Mouse (Mus musculus): ENCODE data around the gene Dock4. TPM values are rescaled to one million over a fixed set of nuclear protein-coding genes. Genes with fewer than 3 reads are reported as not detected.
A peak's percentile ranks its signal among the peaks of the same experiment; 100 is the strongest.

Gene Dock4
- total and polyA plus RNA-seq, 3 experiments, result 0.26 to 0.67 (median 0.38) TPM

DNA sequence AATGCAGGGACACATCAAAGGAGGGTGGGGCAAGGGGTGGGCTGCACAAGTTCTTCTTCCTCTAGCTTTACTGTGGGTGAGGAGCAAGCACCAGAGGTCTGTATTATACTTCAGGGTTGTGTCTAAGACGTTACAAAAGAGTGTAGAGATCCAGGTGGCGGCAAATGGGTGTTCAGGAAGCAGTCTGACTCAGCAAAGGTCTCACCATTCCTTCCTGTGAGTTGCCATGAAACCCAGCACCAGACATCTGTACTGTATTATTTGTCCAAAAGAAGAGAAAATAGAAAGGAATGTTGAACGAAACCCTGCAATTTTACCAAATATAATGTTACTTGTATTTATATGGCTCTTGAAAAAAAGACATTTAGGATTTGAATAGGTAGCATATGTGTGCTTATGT lies 135.3 kb downstream of the Dock4 start:
- no peaks in the 10 kb centered on the region for H3K79me2 ChIP-seq (replicated peaks; ENCODE audit: control insufficient read depth, extremely low read depth, insufficient read depth, poor library complexity, severe bottlenecking)
- H3K4me1 ChIP-seq (ENCODE audit: control insufficient read depth in 1 of 2, insufficient read depth in 2 of 2), result peaks cover 12 to 43% of the 10 kb centered on the region in 2 experiments; a peak in 3 of 4 replicates
- no peaks in the 10 kb centered on the region for H3K36me3 ChIP-seq (replicated peaks in 1 of 2; ENCODE audit: control insufficient read depth in 1 of 2, insufficient read depth in 1 of 2, low read length in 1 of 2)
- H3K9ac ChIP-seq (ENCODE audit: insufficient read depth, low read depth), result no peak overlapping the region
- dilution Hi-C loops (cut with MboI; ENCODE audit: extremely low pct_ligation_motif_present, extremely low pct_unique_long_range_greater_than_20kb, low sequenced_read_pairs), result no loop called here
- H3K4me2 ChIP-seq (ENCODE audit: insufficient read depth, low read depth, poor library complexity, severe bottlenecking), result no peak overlapping the region
- DNase-seq (ENCODE audit: extremely low read depth), result peak; percentile 6
- no peak for TF ChIP-seq MYC (IDR thresholded peaks at IDR 0.05; ENCODE audit: low read depth, low read length)
- no peak for TF ChIP-seq MAZ (IDR thresholded peaks at IDR 0.05; ENCODE audit: low read depth, low read length)
- TF ChIP-seq USF1 (IDR thresholded peaks at IDR 0.05; ENCODE audit: low read depth, low read length), result no peak
- no peak for TF ChIP-seq MAX (IDR thresholded peaks at IDR 0.05; ENCODE audit: low read length)
- TF ChIP-seq USF2 (conservative IDR thresholded peaks at IDR 0.05; ENCODE audit: low read depth, low read length), result no peak
- TF ChIP-seq BHLHE40 (IDR thresholded peaks at IDR 0.05; ENCODE audit: low read depth, low read length), result no peak
- no peak for TF ChIP-seq JUND (conservative IDR thresholded peaks at IDR 0.05; ENCODE audit: low read depth, low read length)
- TF ChIP-seq MEF2A (IDR thresholded peaks at IDR 0.05; ENCODE audit: borderline replicate concordance, low read depth, low read length), result no peak
- TF ChIP-seq E2F4 (IDR thresholded peaks at IDR 0.05; ENCODE audit: insufficient replicate concordance, low read depth, low read length), result no peak
- no peak for TF ChIP-seq MXI1 (IDR thresholded peaks at IDR 0.05; ENCODE audit: low read depth, low read length)
- H3K27me3 ChIP-seq (replicated peaks), result no peaks in the 10 kb centered on the region
- in situ Hi-C loops (cut with MboI; ENCODE audit: low pct_ligation_motif_present, low pct_unique_long_range_greater_than_20kb, low sequenced_read_pairs), result no loop called here
- H3K4me3 ChIP-seq (replicated peaks in 1 of 3; ENCODE audit: low read depth in 2 of 3, low read length in 2 of 3, poor library complexity in 1 of 3), result no peak overlapping the region
- no peaks in the 10 kb centered on the region for H3K9me3 ChIP-seq (replicated peaks; ENCODE audit: low read length)
- H3K27ac ChIP-seq (ENCODE audit: insufficient read depth, low read depth), result no peak overlapping the region

DNA sequence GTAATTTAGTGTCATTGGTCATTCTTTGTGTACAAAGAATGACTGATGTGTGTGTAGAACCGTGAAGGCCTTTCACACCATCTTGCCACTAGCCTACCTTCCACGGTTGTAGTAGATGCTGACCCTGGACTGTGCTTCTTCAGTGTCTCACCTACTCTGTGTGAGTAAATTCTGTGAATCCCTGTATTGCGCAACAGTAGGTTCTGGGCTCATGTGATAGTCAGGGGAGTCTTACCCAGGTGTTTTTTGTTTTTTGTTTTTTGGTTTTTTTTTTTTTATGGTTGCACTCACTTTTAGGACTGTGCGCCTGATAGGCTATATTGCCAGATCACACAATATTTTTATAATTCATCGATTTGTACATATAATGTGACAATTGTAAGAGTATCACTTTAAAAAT lies 136.3 kb downstream of the Dock4 start:
- no peaks in the 10 kb centered on the region for H3K9me3 ChIP-seq (replicated peaks; ENCODE audit: low read length)
- no peak for TF ChIP-seq UBTF (IDR thresholded peaks at IDR 0.05; ENCODE audit: low read depth, low read length)
- no peak for TF ChIP-seq SMC3 (IDR thresholded peaks at IDR 0.05; ENCODE audit: low read depth, low read length)
- H3K9ac ChIP-seq (ENCODE audit: insufficient read depth, low read depth), result no peak overlapping the region
- no peak overlapping the region for H3K4me3 ChIP-seq (replicated peaks in 1 of 3; ENCODE audit: low read depth in 2 of 3, low read length in 2 of 3, poor library complexity in 1 of 3)
- H3K4me1 ChIP-seq (ENCODE audit: control insufficient read depth in 1 of 2, insufficient read depth in 2 of 2), result peaks cover 12 to 43% of the 10 kb centered on the region in 2 experiments; a peak in 3 of 4 replicates
- no peaks in the 10 kb centered on the region for H3K79me2 ChIP-seq (replicated peaks; ENCODE audit: control insufficient read depth, extremely low read depth, insufficient read depth, poor library complexity, severe bottlenecking)
- no peak for DNase-seq (ENCODE audit: extremely low read depth)
- no peak overlapping the region for H3K4me2 ChIP-seq (ENCODE audit: insufficient read depth, low read depth, poor library complexity, severe bottlenecking)
- in situ Hi-C loops (cut with MboI; ENCODE audit: low pct_ligation_motif_present, low pct_unique_long_range_greater_than_20kb, low sequenced_read_pairs), result no loop called here
- no peaks in the 10 kb centered on the region for H3K36me3 ChIP-seq (replicated peaks in 1 of 2; ENCODE audit: control insufficient read depth in 1 of 2, insufficient read depth in 1 of 2, low read length in 1 of 2)
- H3K27ac ChIP-seq (ENCODE audit: insufficient read depth, low read depth), result no peak overlapping the region
- dilution Hi-C loops (cut with MboI; ENCODE audit: extremely low pct_ligation_motif_present, extremely low pct_unique_long_range_greater_than_20kb, low sequenced_read_pairs), result no loop called here
- no peaks in the 10 kb centered on the region for H3K27me3 ChIP-seq (replicated peaks)

DNA sequence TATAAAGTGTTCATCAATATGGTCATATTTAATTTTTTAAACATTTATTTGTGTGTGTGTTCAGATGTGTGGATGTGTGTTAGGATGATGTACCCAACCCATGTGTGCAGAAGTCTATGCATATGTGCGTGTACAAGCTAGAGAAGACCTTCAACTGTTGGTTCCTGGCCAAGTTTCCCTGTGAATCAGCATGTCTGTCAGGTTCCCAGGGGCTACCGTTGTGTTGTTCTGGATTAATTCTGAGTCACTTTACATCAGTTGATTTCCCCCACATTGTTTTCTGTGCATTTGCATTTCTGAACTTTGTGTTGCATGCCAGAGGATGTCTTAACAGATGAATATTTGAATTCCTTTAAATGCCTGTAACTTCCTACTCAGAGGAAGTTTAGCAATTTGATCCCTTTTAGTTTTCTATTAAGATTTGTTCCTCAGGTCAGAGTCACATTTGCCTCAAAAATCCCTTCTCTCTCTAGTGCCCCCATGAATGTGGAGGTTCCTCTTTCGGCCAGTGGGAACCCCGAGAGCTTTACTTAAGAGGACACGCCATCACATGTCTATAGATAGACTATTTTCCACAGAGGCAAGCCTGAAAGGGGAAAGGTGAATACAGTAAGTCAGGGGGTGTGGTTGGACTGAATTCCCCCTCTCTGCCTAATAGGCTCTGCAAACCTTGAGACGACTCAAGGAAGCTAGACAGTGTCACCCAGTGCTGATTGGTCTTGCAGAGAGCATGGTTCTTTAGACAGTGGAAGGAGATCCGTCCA lies 139.0 kb downstream of the Dock4 start:
- H3K4me2 ChIP-seq (ENCODE audit: insufficient read depth, low read depth, poor library complexity, severe bottlenecking), result peak overlapping the region; percentile 1; the same call in 1 of the 2 replicates
- peaks cover 12 to 42% of the 10 kb centered on the region in 2 experiments; a peak in 3 of 4 replicates for H3K4me1 ChIP-seq (ENCODE audit: control insufficient read depth in 1 of 2, insufficient read depth in 2 of 2)
- H3K9me3 ChIP-seq (replicated peaks; ENCODE audit: low read length), result no peaks in the 10 kb centered on the region
- H3K9ac ChIP-seq (ENCODE audit: insufficient read depth, low read depth), result no peak overlapping the region
- dilution Hi-C loops (cut with MboI; ENCODE audit: extremely low pct_ligation_motif_present, extremely low pct_unique_long_range_greater_than_20kb, low sequenced_read_pairs), result no loop called here
- H3K36me3 ChIP-seq (replicated peaks in 1 of 2; ENCODE audit: control insufficient read depth in 1 of 2, insufficient read depth in 1 of 2, low read length in 1 of 2), result no peaks in the 10 kb centered on the region
- H3K27ac ChIP-seq (ENCODE audit: insufficient read depth, low read depth), result no peak overlapping the region
- peak; percentile 37 for DNase-seq (ENCODE audit: extremely low read depth)
- TF ChIP-seq BHLHE40 (IDR thresholded peaks at IDR 0.05; ENCODE audit: low read depth, low read length), result no peak
- TF ChIP-seq ZC3H11A (IDR thresholded peaks at IDR 0.05; ENCODE audit: low read depth, low read length), result no peak
- no peak for TF ChIP-seq ZNF384 (IDR thresholded peaks at IDR 0.05; ENCODE audit: low read depth, low read length)
- TF ChIP-seq POLR2AphosphoS2 (IDR thresholded peaks at IDR 0.05; ENCODE audit: low read depth, low read length), result no peak
- TF ChIP-seq USF2 (conservative IDR thresholded peaks at IDR 0.05; ENCODE audit: low read depth, low read length), result no peak
- no peak for TF ChIP-seq SMC3 (IDR thresholded peaks at IDR 0.05; ENCODE audit: low read depth, low read length)
- TF ChIP-seq MEF2A (IDR thresholded peaks at IDR 0.05; ENCODE audit: borderline replicate concordance, low read depth, low read length), result peak; percentile 67; the same call in 1 of the 2 replicates
- TF ChIP-seq RAD21 (IDR thresholded peaks at IDR 0.05; ENCODE audit: low read depth, low read length), result no peak
- TF ChIP-seq NRF1 (IDR thresholded peaks at IDR 0.05; ENCODE audit: low read depth, low read length), result no peak
- no peak for TF ChIP-seq IRF4 (IDR thresholded peaks at IDR 0.05; ENCODE audit: low read depth, low read length)
- no peak for TF ChIP-seq JUN (IDR thresholded peaks at IDR 0.05; ENCODE audit: insufficient read depth, low read depth, low read length)
- TF ChIP-seq ETS1 (conservative IDR thresholded peaks at IDR 0.05; ENCODE audit: low read depth, low read length), result peak; percentile 33; the same call in 1 of the 2 replicates
- TF ChIP-seq GABPA (IDR thresholded peaks at IDR 0.05; ENCODE audit: insufficient replicate concordance, low read depth, low read length), result no peak
- no peak for TF ChIP-seq EP300 (IDR thresholded peaks at IDR 0.05; ENCODE audit: low read length)
- H3K27me3 ChIP-seq (replicated peaks), result no peaks in the 10 kb centered on the region
- H3K4me3 ChIP-seq (replicated peaks in 1 of 3; ENCODE audit: low read depth in 2 of 3, low read length in 2 of 3, poor library complexity in 1 of 3), result no peak overlapping the region
- H3K79me2 ChIP-seq (replicated peaks; ENCODE audit: control insufficient read depth, extremely low read depth, insufficient read depth, poor library complexity, severe bottlenecking), result no peaks in the 10 kb centered on the region
- in situ Hi-C loops (cut with MboI; ENCODE audit: low pct_ligation_motif_present, low pct_unique_long_range_greater_than_20kb, low sequenced_read_pairs), result no loop called here

Data from CH12.LX (cell line).